Mouse (Mus musculus): Measurements from ENCODE around the gene Apopt1. TPM values are rescaled to one million over a fixed set of nuclear protein-coding genes. Genes with fewer than 3 reads are reported as not detected.

Apopt1 gene
- polyA plus RNA-seq, 1 experiment from 2014 or later = 56.8 TPM

- H3K27me3 ChIP-seq (ENCODE audit: control insufficient read depth, insufficient read depth, low read depth, low read length) = no peaks in the 10 kb centered on the region
- ATAC-seq = no peak
- H3K4me2 ChIP-seq (ENCODE audit: low read length) = peak overlapping the region; percentile 14; the same call in 1 of the 2 replicates
- H3K4me1 ChIP-seq (ENCODE audit: control insufficient read depth, insufficient read depth, low read length) = peaks cover 35% of the 10 kb centered on the region
- H3K36me3 ChIP-seq (ENCODE audit: control insufficient read depth, insufficient read depth, low read length) = 0 out of 2 replicates have a peak, but pooled peaks cover 3% of the 10 kb centered on the region
- no peak overlapping the region for H3K9ac ChIP-seq (ENCODE audit: low read depth, low read length)
- no peak overlapping the region for H3K4me3 ChIP-seq (ENCODE audit: low read depth, low read length)
- 18% methylated on average over 16 of the region's 16 CpGs for WGBS
- H3K27ac ChIP-seq (ENCODE audit: low read length) = no peak overlapping the region
- H3K9me3 ChIP-seq (replicated peaks; ENCODE audit: control insufficient read depth, low read length, poor library complexity, severe bottlenecking) = no peaks in the 10 kb centered on the region
These were observed 53.5 kb downstream of the Apopt1 start for GRCm38 (mm10) chr12:111766313-111767236.

GRCm38 (mm10) chr12:111768322-111768928, 55.4 kb downstream of the Apopt1 start:
- 94% methylated on average over 10 of the region's 10 CpGs for WGBS
- no peaks in the 10 kb centered on the region for H3K9me3 ChIP-seq (replicated peaks; ENCODE audit: control insufficient read depth, low read length, poor library complexity, severe bottlenecking)
- H3K4me1 ChIP-seq (ENCODE audit: control insufficient read depth, insufficient read depth, low read length) = peaks cover 28% of the 10 kb centered on the region
- H3K27ac ChIP-seq (ENCODE audit: low read length) = no peak overlapping the region
- H3K27me3 ChIP-seq (ENCODE audit: control insufficient read depth, insufficient read depth, low read depth, low read length) = no peaks in the 10 kb centered on the region
- peaks cover 6% of the 10 kb centered on the region for H3K36me3 ChIP-seq (ENCODE audit: control insufficient read depth, insufficient read depth, low read length)
- no peak overlapping the region for H3K4me2 ChIP-seq (ENCODE audit: low read length)
- no peak overlapping the region for H3K4me3 ChIP-seq (ENCODE audit: low read depth, low read length)
- no peak for ATAC-seq
- H3K9ac ChIP-seq (ENCODE audit: low read depth, low read length) = no peak overlapping the region

- 32% methylated on average over 10 of the region's 10 CpGs for WGBS
- Histone ChIP-seq H3K4me1 (ENCODE audit: control insufficient read depth, insufficient read depth, low read length) (peaks cover 28% of the 10 kb centered on the region), H3K27me3 (ENCODE audit: control insufficient read depth, insufficient read depth, low read depth, low read length) (no peaks in the 10 kb centered on the region), H3K9ac (ENCODE audit: low read depth, low read length) (0 out of 2 replicates have a peak overlapping the region, but pooled peaks have one; percentile 6), H3K27ac (ENCODE audit: low read length) (0 out of 2 replicates have a peak overlapping the region, but pooled peaks have one; percentile 34), H3K4me2 (ENCODE audit: low read length) (no peak overlapping the region), H3K4me3 (ENCODE audit: low read depth, low read length) (no peak overlapping the region), H3K36me3 (ENCODE audit: control insufficient read depth, insufficient read depth, low read length) (peaks cover 15% of the 10 kb centered on the region), H3K9me3 (replicated peaks; ENCODE audit: control insufficient read depth, low read length, poor library complexity, severe bottlenecking) (no peaks in the 10 kb centered on the region)
- peak; percentile 43; the same call in 1 of the 2 replicates for ATAC-seq
These were observed 56.2 kb downstream of the Apopt1 start for GRCm38 (mm10) chr12:111769306-111769705.

- no peaks in the 10 kb centered on the region for H3K9me3 ChIP-seq (replicated peaks; ENCODE audit: control insufficient read depth, low read length, poor library complexity, severe bottlenecking)
- ATAC-seq = no peak
- no peaks in the 10 kb centered on the region for H3K27me3 ChIP-seq (ENCODE audit: control insufficient read depth, insufficient read depth, low read depth, low read length)
- WGBS = 50% methylated on average over 9 of the region's 9 CpGs
- no peak overlapping the region for H3K9ac ChIP-seq (ENCODE audit: low read depth, low read length)
- peak overlapping the region; percentile 33; the same call in 1 of the 2 replicates for H3K27ac ChIP-seq (ENCODE audit: low read length)
- H3K36me3 ChIP-seq (ENCODE audit: control insufficient read depth, insufficient read depth, low read length) = peaks cover 21% of the 10 kb centered on the region
- H3K4me1 ChIP-seq (ENCODE audit: control insufficient read depth, insufficient read depth, low read length) = peaks cover 28% of the 10 kb centered on the region
- no peak overlapping the region for H3K4me3 ChIP-seq (ENCODE audit: low read depth, low read length)
- H3K4me2 ChIP-seq (ENCODE audit: low read length) = no peak overlapping the region
These were observed 56.9 kb downstream of the Apopt1 start for GRCm38 (mm10) chr12:111769816-111770577.

GRCm38 (mm10) chr12:111770651-111771050, 57.6 kb downstream of the Apopt1 start:
- Histone ChIP-seq H3K4me3 (ENCODE audit: low read depth, low read length) (no peak overlapping the region), H3K27ac (ENCODE audit: low read length) (no peak overlapping the region; the same call in 1 of the 2 replicates), H3K4me1 (ENCODE audit: control insufficient read depth, insufficient read depth, low read length) (peaks cover 25% of the 10 kb centered on the region), H3K9ac (ENCODE audit: low read depth, low read length) (no peak overlapping the region), H3K27me3 (ENCODE audit: control insufficient read depth, insufficient read depth, low read depth, low read length) (no peaks in the 10 kb centered on the region), H3K9me3 (replicated peaks; ENCODE audit: control insufficient read depth, low read length, poor library complexity, severe bottlenecking) (no peaks in the 10 kb centered on the region), H3K36me3 (ENCODE audit: control insufficient read depth, insufficient read depth, low read length) (peaks cover 22% of the 10 kb centered on the region), H3K4me2 (ENCODE audit: low read length) (no peak overlapping the region)
- ATAC-seq = no peak
- 87% methylated on average over 10 of the region's 10 CpGs for WGBS

- Histone ChIP-seq H3K9ac (ENCODE audit: low read depth, low read length) (no peak overlapping the region), H3K36me3 (ENCODE audit: control insufficient read depth, insufficient read depth, low read length) (peaks cover 52% of the 10 kb centered on the region), H3K4me1 (ENCODE audit: control insufficient read depth, insufficient read depth, low read length) (peaks cover 9% of the 10 kb centered on the region), H3K4me3 (ENCODE audit: low read depth, low read length) (no peak overlapping the region), H3K27ac (ENCODE audit: low read length) (no peak overlapping the region), H3K9me3 (replicated peaks; ENCODE audit: control insufficient read depth, low read length, poor library complexity, severe bottlenecking) (no peaks in the 10 kb centered on the region), H3K27me3 (ENCODE audit: control insufficient read depth, insufficient read depth, low read depth, low read length) (no peaks in the 10 kb centered on the region), H3K4me2 (ENCODE audit: low read length) (no peak overlapping the region)
- ATAC-seq = no peak
- 92% methylated on average over 16 of the region's 16 CpGs for WGBS
These were observed 61.1 kb downstream of the Apopt1 start for GRCm38 (mm10) chr12:111774156-111774555.

GRCm38 (mm10) chr12:111774845-111775244, 61.8 kb downstream of the Apopt1 start:
- ATAC-seq = no peak

GRCm38 (mm10) chr12:111777919-111778318, 64.9 kb downstream of the Apopt1 start:
- Histone ChIP-seq H3K36me3 (ENCODE audit: control insufficient read depth, insufficient read depth, low read length) (peaks cover 78% of the 10 kb centered on the region), H3K27me3 (ENCODE audit: control insufficient read depth, insufficient read depth, low read depth, low read length) (no peaks in the 10 kb centered on the region), H3K4me2 (ENCODE audit: low read length) (no peak overlapping the region), H3K9me3 (replicated peaks; ENCODE audit: control insufficient read depth, low read length, poor library complexity, severe bottlenecking) (no peaks in the 10 kb centered on the region), H3K9ac (ENCODE audit: low read depth, low read length) (no peak overlapping the region), H3K27ac (ENCODE audit: low read length) (no peak overlapping the region), H3K4me1 (ENCODE audit: control insufficient read depth, insufficient read depth, low read length) (no peaks in the 10 kb centered on the region), H3K4me3 (ENCODE audit: low read depth, low read length) (no peak overlapping the region)
- ATAC-seq = no peak
- WGBS = 92% methylated on average over 13 of the region's 13 CpGs

More at GRCm38 (mm10) chr12:111774845-111775244, 61.8 kb downstream of the Apopt1 start:
- H3K4me3 ChIP-seq (ENCODE audit: low read depth, low read length) = no peak overlapping the region
- H3K36me3 ChIP-seq (ENCODE audit: control insufficient read depth, insufficient read depth, low read length) = peaks cover 59% of the 10 kb centered on the region
- no peak overlapping the region for H3K9ac ChIP-seq (ENCODE audit: low read depth, low read length)
- 68% methylated on average over 15 of the region's 15 CpGs for WGBS
- no peak overlapping the region for H3K4me2 ChIP-seq (ENCODE audit: low read length)
- no peak overlapping the region for H3K27ac ChIP-seq (ENCODE audit: low read length)
- H3K9me3 ChIP-seq (replicated peaks; ENCODE audit: control insufficient read depth, low read length, poor library complexity, severe bottlenecking) = no peaks in the 10 kb centered on the region
- H3K27me3 ChIP-seq (ENCODE audit: control insufficient read depth, insufficient read depth, low read depth, low read length) = no peaks in the 10 kb centered on the region
- H3K4me1 ChIP-seq (ENCODE audit: control insufficient read depth, insufficient read depth, low read length) = peaks cover 2% of the 10 kb centered on the region
